Mouse (Mus musculus) embryonic stem cell, embryonic (primary cell): ENCODE results near the gene Ube2u.

Source experiments
- CTCF ChIA-PET, 4 experiments: fragments of 300-600 bp in 2 of 4; fragments of 350-600 bp in 2 of 4; sonication (Branson Sonifier 250); formaldehyde crosslinking; loops; one replicate each; lab custom pipeline; 2022; ENCODE audit warnings: inconsistent platforms in 2 of 4; lab: Charles Lee
- POLR2A ChIA-PET, 4 experiments: fragments of 300-600 bp in 2 of 4; fragments of 350-600 bp in 2 of 4; sonication (Branson Sonifier 250); formaldehyde crosslinking; loops; one replicate each; lab custom pipeline; 2022; ENCODE audit warnings: antibody characterized with exemption in 4 of 4, inconsistent platforms in 1 of 4; lab: Charles Lee

Gene Ube2u

GRCm38 (mm10) chr4:100478592-100479321 is at the start of gene Ube2u:
TSS of gene Ube2u (plus strand) at chr4:100478849.
- POLR2A ChIA-PET, result interaction anchor here in 2 of 4 experiments (0.6 to 1.2 kb wide), 3 partner anchors 19 to 433 kb away, joined by 3 read pairs; no protein-coding TSS in a partner anchor
- CTCF ChIA-PET, result interaction anchor here in 1 of 4 experiments (1.5 kb wide), 1 partner anchor 19 kb away, joined by 3 read pairs; no protein-coding TSS in a partner anchor

GRCm38 (mm10) chr4:100429371-100429900 is 49.2 kb upstream of the Ube2u start:
- CTCF ChIA-PET, result no interaction called here
- POLR2A ChIA-PET, result no interaction called here

- POLR2A ChIA-PET, result no interaction called here
- CTCF ChIA-PET, result interaction anchor here in 1 of 4 experiments (0.6 kb wide), 1 partner anchor 16 kb away, joined by 3 read pairs; no protein-coding TSS in a partner anchor
Observed at GRCm38 (mm10) chr4:100435281-100436168, 43.1 kb upstream of the Ube2u start.

- POLR2A ChIA-PET, result no interaction called here
- CTCF ChIA-PET, result interaction anchor here in 2 of 4 experiments (0.5 to 0.6 kb wide), 2 partner anchors 9 to 15 kb away, joined by 3 to 4 read pairs; no protein-coding TSS in a partner anchor
Observed at GRCm38 (mm10) chr4:100436169-100436547, 42.5 kb upstream of the Ube2u start.

- ChIA-PET POLR2A (interaction anchor here in 1 of 4 experiments (1.0 kb wide), 1 partner anchor 15 kb away, joined by 3 read pairs; no protein-coding TSS in a partner anchor), CTCF (no interaction called here)
Observed at GRCm38 (mm10) chr4:100446897-100447296, 31.8 kb upstream of the Ube2u start.

GRCm38 (mm10) chr4:100462493-100463120 is 16.0 kb upstream of the Ube2u start:
- POLR2A ChIA-PET, result interaction anchor here in 1 of 4 experiments (1.0 kb wide), 1 partner anchor 16 kb away, joined by 3 read pairs; no protein-coding TSS in a partner anchor
- CTCF ChIA-PET, result no interaction called here

GRCm38 (mm10) chr4:100488447-100488846 is 9.8 kb downstream of the Ube2u start:
- CTCF ChIA-PET, result no interaction called here

GRCm38 (mm10) chr4:100495176-100495575 is 16.5 kb downstream of the Ube2u start:
- POLR2A ChIA-PET, result no interaction called here
- CTCF ChIA-PET, result no interaction called here

More at GRCm38 (mm10) chr4:100488447-100488846, 9.8 kb downstream of the Ube2u start:
- POLR2A ChIA-PET, result no interaction called here

- ChIA-PET POLR2A (interaction anchor here in 1 of 4 experiments (0.7 kb wide), 1 partner anchor 41 kb away, joined by 3 read pairs; no protein-coding TSS in a partner anchor), CTCF (no interaction called here)
Observed at GRCm38 (mm10) chr4:100496521-100496920, 17.9 kb downstream of the Ube2u start.

- CTCF ChIA-PET, result interaction anchor here (0.7 to 1.5 kb wide), 18 partner anchors 12 to 1155 kb away, joined by 3 to 6 read pairs (median 3); partner anchors contain the start of genes Ror1 (in 1 of the 4) and Ube2u (in 1 of the 4)
- POLR2A ChIA-PET, result interaction anchor here in 3 of 4 experiments (0.6 to 1.1 kb wide), 4 partner anchors 92 to 767 kb away, joined by 3 to 9 read pairs (median 4); no protein-coding TSS in a partner anchor
Observed at GRCm38 (mm10) chr4:100498192-100498591, 19.5 kb downstream of the Ube2u start.

- ChIA-PET CTCF (interaction anchor here (0.6 to 1.5 kb wide), 6 partner anchors 92 to 1110 kb away, joined by 3 to 4 read pairs (median 4); no protein-coding TSS in a partner anchor), POLR2A (interaction anchor here in 1 of 4 experiments (0.6 kb wide), 1 partner anchor 516 kb away, joined by 9 read pairs; no protein-coding TSS in a partner anchor)
Observed at GRCm38 (mm10) chr4:100499037-100499601, 20.5 kb downstream of the Ube2u start.

GRCm38 (mm10) chr4:100503337-100503736 is 24.7 kb downstream of the Ube2u start:
- POLR2A ChIA-PET, result interaction anchor here in 1 of 4 experiments (0.7 kb wide), 1 partner anchor 1897 kb away, joined by 4 read pairs; no protein-coding TSS in a partner anchor
- CTCF ChIA-PET, result interaction anchor here in 1 of 4 experiments (0.6 kb wide), 1 partner anchor 133 kb away, joined by 3 read pairs; no protein-coding TSS in a partner anchor

- CTCF ChIA-PET, result no interaction called here
Observed at GRCm38 (mm10) chr4:100517646-100518045, 39.0 kb downstream of the Ube2u start.

GRCm38 (mm10) chr4:100522534-100522933 is 43.9 kb downstream of the Ube2u start:
- POLR2A ChIA-PET, result no interaction called here
- CTCF ChIA-PET, result no interaction called here

More at GRCm38 (mm10) chr4:100517646-100518045, 39.0 kb downstream of the Ube2u start:
- POLR2A ChIA-PET, result no interaction called here

- POLR2A ChIA-PET, result no interaction called here
- CTCF ChIA-PET, result no interaction called here
Observed at GRCm38 (mm10) chr4:100524741-100525140, 46.1 kb downstream of the Ube2u start.

GRCm38 (mm10) chr4:100526296-100526695 is 47.6 kb downstream of the Ube2u start:
- ChIA-PET CTCF (no interaction called here), POLR2A (no interaction called here)

GRCm38 (mm10) chr4:100527086-100527485 is 48.4 kb downstream of the Ube2u start:
- POLR2A ChIA-PET, result no interaction called here
- CTCF ChIA-PET, result interaction anchor here in 2 of 4 experiments (0.7 to 1.0 kb wide), 2 partner anchors 10 to 1213 kb away, joined by 3 to 5 read pairs; no protein-coding TSS in a partner anchor
